Mouse (Mus musculus): Measurements from ENCODE around the gene Col23a1.

- no peak for TF ChIP-seq CTCF (IDR thresholded peaks at IDR 0.05; ENCODE audit: low read depth)
- TF ChIP-seq EP300 (IDR thresholded peaks at IDR 0.05; ENCODE audit: low read depth), result no peak
These were observed 233.9 kb downstream of the Col23a1 start for GRCm38 (mm10) chr11:51523625-51524024.

All from heart, postnatal 0 days (tissue).